Mouse (Mus musculus) liver, embryonic 16.5 days (tissue): Measurements from ENCODE around the gene Smyd3. TPM values are rescaled to one million over a fixed set of nuclear protein-coding genes. Genes with fewer than 3 reads are reported as not detected.
A peak's percentile ranks its signal among the peaks of the same experiment; 100 is the strongest.
"Not testable (repeated sequence)": the region's sequence is repeated elsewhere in the genome, so short reads cannot be mapped to it uniquely, and the experiment has no call there.

Experiments
- ATAC-seq: fragments of 200-750 bp; cut with Nextera tagmentation; 2 replicates; pipeline ENCODE4 v1.8.0; 2017; ENCODE audit warnings: low read depth, mild to moderate bottlenecking, moderate number of reproducible peaks, moderate library complexity
- H3K27ac ChIP-seq: fragments of 300-500 bp; sonication (generic); 2 replicates; pipeline ENCODE4 v1.5.1; 2014; ENCODE audit warnings: mild to moderate bottlenecking, low read length
- H3K27me3 ChIP-seq: fragments of 300-500 bp; sonication (generic); 2 replicates; pipeline ENCODE4 v1.6.1; 2014; ENCODE audit warnings: low read depth, low read length, mixed read lengths; ENCODE audit not compliant: control insufficient read depth, insufficient read depth
- H3K36me3 ChIP-seq: fragments of 300-500 bp; sonication (generic); 2 replicates; pipeline ENCODE4 v1.6.1; 2014; ENCODE audit warnings: mild to moderate bottlenecking; ENCODE audit not compliant: control insufficient read depth, insufficient read depth
- H3K4me1 ChIP-seq: fragments of 300-500 bp; sonication (generic); 2 replicates; pipeline ENCODE4 v1.6.1; 2014; ENCODE audit warnings: low read depth, low read length, mixed read lengths; ENCODE audit not compliant: control insufficient read depth
- H3K4me2 ChIP-seq: fragments of 300-500 bp; sonication (generic); 2 replicates; pipeline ENCODE4 v1.6.1; 2014; ENCODE audit warnings: low read depth, low read length, mixed read lengths
- H3K4me3 ChIP-seq: fragments of 300-500 bp; sonication (generic); 2 replicates; pipeline ENCODE4 v1.5.1; 2014; ENCODE audit warnings: low read depth, mild to moderate bottlenecking, low read length
- H3K9ac ChIP-seq: fragments of 300-500 bp; sonication (generic); 2 replicates; pipeline ENCODE4 v1.6.1; 2014; ENCODE audit warnings: low read depth, low read length
- H3K9me3 ChIP-seq: fragments of 300-500 bp; sonication (generic); replicated peaks from 2 replicates; pipeline ENCODE4 v1.6.1; 2016; ENCODE audit warnings: low read length; ENCODE audit not compliant: control insufficient read depth
- WGBS: fragments of 180-500 bp; shearing (Covaris S2); extraction: QIAGEN DNeasy Blood & Tissue Kit; methylation state at CpG from one replicate; pipeline ENCODE4 v1.1.7; 2014; ENCODE audit not compliant: insufficient replicate concordance; 5-methylcytosine and 5-hydroxymethylcytosine counted together
- polyA plus RNA-seq: library from polyadenylated mRNA; unstranded; fragments of >200 nt; fragmentation: Nextera tagmentation; extraction: Ambion mirVana; gene quantifications from 2 replicates; pipeline ENCODE4 v1.2.1, GENCODE M21; 2015

Gene Smyd3
- polyA plus RNA-seq, 1 experiment from 2014 or later, result 6.4 TPM

- not testable (repeated sequence) for H3K9me3 ChIP-seq, H3K27me3 ChIP-seq, H3K36me3 ChIP-seq
- Histone ChIP-seq H3K4me2 (peak within 1 kb of the TSS; percentile 83), H3K4me3 (peak within 1 kb of the TSS; percentile 96), H3K27ac (peak within 1 kb of the TSS; percentile 98), H3K4me1 (peaks cover 44% of the 10 kb centered on the region), H3K9ac (peak within 1 kb of the TSS; percentile 95)
- ATAC-seq, result peak; percentile 98
- WGBS, result under 1% methylated on average over 69 of the region's 69 CpGs
These were observed 28.1 kb upstream of the Smyd3 start, which contains the start of the genes Tfb2m and Cnst for GRCm38 (mm10) chr1:179545768-179546550. Gene Tfb2m (minus strand): TSS chr1:179546267. Gene Cnst (plus strand): TSS chr1:179546370.

DNA sequence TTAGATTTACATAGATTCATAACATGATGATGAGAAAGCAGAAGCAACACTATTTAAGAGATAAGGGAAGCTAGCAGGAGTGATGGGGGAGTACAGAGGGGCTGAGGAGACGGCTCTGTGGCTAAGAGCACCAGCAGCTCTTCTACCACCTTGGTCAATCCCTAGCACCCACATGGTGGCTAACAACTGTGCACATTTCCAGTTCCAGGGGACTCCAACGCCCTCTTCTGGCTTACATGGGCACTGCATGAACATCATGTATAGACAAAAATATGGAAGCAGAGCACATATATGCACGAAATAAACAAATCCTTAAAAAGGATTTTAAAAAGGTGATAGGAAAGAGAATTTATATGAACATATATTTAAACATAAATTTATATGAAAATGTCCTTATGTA lies 23.7 kb upstream of the Smyd3 start:
- no peaks in the 10 kb centered on the region for H3K36me3 ChIP-seq
- no peak for ATAC-seq

GRCm38 (mm10) chr1:179539887-179540286 lies 22.0 kb upstream of the Smyd3 start:
- Histone ChIP-seq H3K27me3 (no peaks in the 10 kb centered on the region), H3K4me1 (peaks cover 7% of the 10 kb centered on the region), H3K27ac (no peak overlapping the region), H3K4me2 (no peak overlapping the region), H3K9me3 (no peaks in the 10 kb centered on the region), H3K36me3 (no peaks in the 10 kb centered on the region), H3K4me3 (no peak overlapping the region), H3K9ac (no peak overlapping the region)
- WGBS, result 72% methylated on average over 3 of the region's 3 CpGs
- ATAC-seq, result no peak

More for the DNA sequence above, 23.7 kb upstream of the Smyd3 start:
- no peak overlapping the region for H3K4me3 ChIP-seq
- no peaks in the 10 kb centered on the region for H3K27me3 ChIP-seq
- H3K9ac ChIP-seq, result no peak overlapping the region
- WGBS, result 46% methylated on average over 3 of the region's 3 CpGs
- H3K4me2 ChIP-seq, result no peak overlapping the region
- peaks cover 12% of the 10 kb centered on the region for H3K4me1 ChIP-seq
- no peaks in the 10 kb centered on the region for H3K9me3 ChIP-seq
- H3K27ac ChIP-seq, result no peak overlapping the region

- ATAC-seq, result no peak
- Histone ChIP-seq H3K27me3 (no peaks in the 10 kb centered on the region), H3K4me1 (no peaks in the 10 kb centered on the region), H3K4me3 (no peak overlapping the region), H3K9me3 (no peaks in the 10 kb centered on the region), H3K9ac (no peak overlapping the region), H3K27ac (no peak overlapping the region), H3K4me2 (no peak overlapping the region), H3K36me3 (no peaks in the 10 kb centered on the region)
- WGBS, result 88% methylated on average over 3 of the region's 3 CpGs
These were observed 21.2 kb upstream of the Smyd3 start for GRCm38 (mm10) chr1:179539054-179539453.

DNA sequence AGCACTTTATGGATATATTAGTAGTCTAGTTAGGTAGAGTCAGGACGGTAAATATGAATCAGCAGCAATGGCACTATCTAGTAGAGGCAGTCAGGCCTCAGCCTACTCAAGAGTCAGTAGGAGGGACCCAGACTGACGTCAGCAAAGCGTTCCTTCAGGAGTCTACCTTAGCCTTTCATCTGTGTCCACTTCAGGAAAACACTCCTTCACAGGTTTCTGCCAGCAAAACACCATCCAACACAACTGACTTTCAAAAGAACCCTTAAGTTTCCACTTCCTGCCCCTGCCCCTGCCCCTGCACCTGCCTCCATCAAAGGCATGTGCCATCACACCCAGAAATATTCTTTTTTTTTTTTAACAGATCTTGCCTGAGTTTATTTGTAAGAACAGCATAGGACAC lies 2.1 kb upstream of the Smyd3 start:
- Histone ChIP-seq H3K4me3 (no peak overlapping the region), H3K9ac (no peak overlapping the region), H3K9me3 (no peaks in the 10 kb centered on the region), H3K27ac (no peak overlapping the region), H3K4me1 (peaks cover 10% of the 10 kb centered on the region), H3K36me3 (no peaks in the 10 kb centered on the region), H3K27me3 (no peaks in the 10 kb centered on the region), H3K4me2 (no peak overlapping the region)
- WGBS, result 75% methylated on average over 3 of the region's 3 CpGs
- ATAC-seq, result no peak

DNA sequence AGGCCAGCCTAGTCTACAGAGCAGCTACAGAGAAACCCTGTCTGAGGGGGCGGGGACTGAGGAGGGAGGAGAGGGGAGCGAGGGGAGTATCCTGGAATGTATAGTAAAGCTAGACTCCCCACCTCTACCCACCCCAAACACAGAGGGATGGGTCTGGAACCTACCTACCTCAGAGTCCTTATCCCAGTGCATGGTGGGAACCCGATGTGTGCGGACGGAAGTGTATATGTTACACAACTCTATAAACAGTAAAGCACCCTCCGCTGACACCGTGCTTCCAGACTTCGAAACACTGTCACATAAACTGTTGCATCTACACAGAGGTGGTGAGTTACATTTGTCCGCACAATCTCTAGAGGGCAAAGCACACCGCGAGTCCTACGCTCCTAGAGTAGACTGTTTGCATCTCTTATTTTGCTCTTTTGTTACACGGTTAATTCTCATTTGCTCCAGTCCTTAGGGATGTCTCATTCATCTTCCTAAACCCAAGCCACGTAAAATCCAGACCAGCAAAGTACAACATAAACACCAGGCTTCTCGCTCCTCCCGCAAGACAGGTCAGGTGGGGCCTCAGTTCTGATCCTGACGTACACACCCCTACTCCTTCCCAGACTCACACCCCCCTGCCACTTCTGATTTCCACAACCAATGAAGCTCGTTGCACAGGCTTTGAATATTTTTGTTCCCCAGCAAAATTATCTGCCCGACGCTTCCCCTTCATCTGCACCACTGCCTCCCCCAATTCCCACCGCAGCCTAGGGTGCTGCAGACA lies 714 bp downstream of the Smyd3 start:
- under 1% methylated on average over 21 of the region's 21 CpGs for WGBS
- no peaks in the 10 kb centered on the region for H3K9me3 ChIP-seq

GRCm38 (mm10) chr1:179511895-179512294 lies 5.9 kb downstream of the Smyd3 start:
- ATAC-seq, result no peak
- no peaks in the 10 kb centered on the region for H3K27me3 ChIP-seq
- WGBS, result 70% methylated on average over 7 of the region's 7 CpGs
- H3K36me3 ChIP-seq, result no peaks in the 10 kb centered on the region
- H3K4me2 ChIP-seq, result no peak overlapping the region
- H3K4me1 ChIP-seq, result peaks cover 6% of the 10 kb centered on the region
- no peak overlapping the region for H3K4me3 ChIP-seq
- no peak overlapping the region for H3K9ac ChIP-seq
- no peak overlapping the region for H3K27ac ChIP-seq
- no peaks in the 10 kb centered on the region for H3K9me3 ChIP-seq

More for the DNA sequence above, 714 bp downstream of the Smyd3 start:
- H3K4me3 ChIP-seq, result peak overlapping the region; percentile 89
- H3K9ac ChIP-seq, result peak overlapping the region; percentile 85
- peak overlapping the region; percentile 84 for H3K27ac ChIP-seq
- H3K4me2 ChIP-seq, result peak overlapping the region; percentile 100
- peaks cover 10% of the 10 kb centered on the region for H3K4me1 ChIP-seq
- ATAC-seq, result peak; percentile 62
- H3K27me3 ChIP-seq, result no peaks in the 10 kb centered on the region
- no peaks in the 10 kb centered on the region for H3K36me3 ChIP-seq

GRCm38 (mm10) chr1:179510546-179511340 lies 7.1 kb downstream of the Smyd3 start:
- no peak overlapping the region for H3K9ac ChIP-seq
- no peaks in the 10 kb centered on the region for H3K36me3 ChIP-seq
- H3K4me1 ChIP-seq, result no peaks in the 10 kb centered on the region
- ATAC-seq, result no peak
- H3K27me3 ChIP-seq, result no peaks in the 10 kb centered on the region
- H3K9me3 ChIP-seq, result no peaks in the 10 kb centered on the region
- no peak overlapping the region for H3K4me3 ChIP-seq
- 76% methylated on average over 13 of the region's 13 CpGs for WGBS
- no peak overlapping the region for H3K4me2 ChIP-seq
- H3K27ac ChIP-seq, result no peak overlapping the region
